Mouse (Mus musculus) kidney, postnatal 0 days (tissue): Measurements from ENCODE around the gene Frs2. TPM values are rescaled to one million over a fixed set of nuclear protein-coding genes. Genes with fewer than 3 reads are reported as not detected.
A peak's percentile ranks its signal among the peaks of the same experiment; 100 is the strongest.
"Not testable (repeated sequence)": the region's sequence is repeated elsewhere in the genome, so short reads cannot be mapped to it uniquely, and the experiment has no call there.

Source experiments
- ATAC-seq: fragments of 200-750 bp; cut with Nextera tagmentation; replicated peaks from 2 replicates; pipeline ENCODE4 v1.8.0; 2017; ENCODE audit warnings: low read depth, moderate number of reproducible peaks, moderate TSS enrichment, moderate library complexity; ENCODE audit not compliant: low FRiP score
- DNase-seq: peaks from one replicate; pipeline ENCODE4 v3.0.0-alpha.2; 2016; ENCODE audit warnings: low spot score
- H3K27ac ChIP-seq: fragments of 300-500 bp; sonication (generic); 2 replicates; pipeline ENCODE4 v1.5.1; 2014; ENCODE audit warnings: mild to moderate bottlenecking
- H3K27me3 ChIP-seq: fragments of 300-500 bp; sonication (generic); 2 replicates; pipeline ENCODE4 v1.6.1; 2014; ENCODE audit warnings: low read length, mixed read lengths; ENCODE audit not compliant: insufficient read depth
- H3K36me3 ChIP-seq: fragments of 300-500 bp; sonication (generic); 2 replicates; pipeline ENCODE4 v1.6.1; 2014; ENCODE audit warnings: low read length, mixed read lengths; ENCODE audit not compliant: insufficient read depth
- H3K4me1 ChIP-seq: fragments of 300-500 bp; sonication (generic); replicated peaks from 2 replicates; pipeline ENCODE4 v1.6.1; 2014; ENCODE audit warnings: antibody characterized with exemption, low read length, mixed read lengths; ENCODE audit not compliant: insufficient read depth
- H3K4me2 ChIP-seq: fragments of 300-500 bp; sonication (generic); 2 replicates; pipeline ENCODE4 v1.6.1; 2014; ENCODE audit warnings: mild to moderate bottlenecking, low read length, moderate library complexity, mixed read lengths
- H3K4me3 ChIP-seq: fragments of 300-500 bp; sonication (generic); replicated peaks from 2 replicates; pipeline ENCODE4 v1.5.1; 2014; ENCODE audit warnings: low read depth, low read length
- H3K9ac ChIP-seq: fragments of 300-500 bp; sonication (generic); 2 replicates; pipeline ENCODE4 v1.6.1; 2014; ENCODE audit warnings: low read depth, low read length
- H3K9me3 ChIP-seq: fragments of 300-500 bp; sonication (generic); replicated peaks from 2 replicates; pipeline ENCODE4 v1.6.1; 2016; ENCODE audit warnings: low read length, inconsistent platforms, mixed read lengths
- CTCF ChIP-seq: IDR thresholded peaks from 2 replicates; pipeline ENCODE4 v1.5.1; 2016; ENCODE audit warnings: antibody characterized with exemption, low read depth, mild to moderate bottlenecking, moderate library complexity
- WGBS: fragments of 180-500 bp; shearing (Covaris S2); extraction: QIAGEN DNeasy Blood & Tissue Kit; methylation state at CpG from one replicate; pipeline ENCODE4 v1.1.7; 2014; 5-methylcytosine and 5-hydroxymethylcytosine counted together
- polyA plus RNA-seq: library from polyadenylated mRNA; unstranded; fragments of >200 nt; fragmentation: Nextera tagmentation; extraction: Ambion mirVana; gene quantifications from 2 replicates; pipeline ENCODE4 v1.2.1, GENCODE M21; 2015

Frs2 gene
- polyA plus RNA-seq, 1 experiment from 2014 or later: 18.5 TPM

DNA sequence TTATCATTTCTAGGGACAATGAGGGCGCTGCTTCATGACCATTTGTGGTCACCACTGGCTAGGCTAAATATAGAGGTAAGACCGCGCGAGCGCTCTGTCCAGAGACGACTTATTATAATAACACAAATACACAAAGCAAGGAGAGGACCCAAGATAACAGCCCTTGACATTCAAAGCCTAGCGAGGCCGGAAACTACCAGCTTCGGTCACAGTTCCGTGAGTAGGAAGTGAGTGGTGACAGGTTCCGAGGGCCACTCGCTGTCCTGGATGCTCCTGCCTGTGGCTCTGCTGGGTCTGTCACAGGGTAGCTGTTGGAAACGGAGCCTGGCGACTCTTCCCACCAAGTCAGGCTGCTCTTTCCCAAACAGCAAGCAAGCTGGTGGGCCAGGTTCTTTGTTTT lies 106.0 kb downstream of the Frs2 start:
- H3K27me3 ChIP-seq: no peaks in the 10 kb centered on the region
- WGBS: 81% methylated on average over 14 of the region's 14 CpGs
- H3K36me3 ChIP-seq: no peaks in the 10 kb centered on the region
- H3K9me3 ChIP-seq: no peaks in the 10 kb centered on the region
- H3K9ac ChIP-seq: no peak overlapping the region
- no peak overlapping the region for H3K4me2 ChIP-seq
- H3K27ac ChIP-seq: no peak overlapping the region
- DNase-seq (no peak), ATAC-seq (no peak)
- TF ChIP-seq CTCF: no peak
- H3K4me1 ChIP-seq: peaks cover 9% of the 10 kb centered on the region; the same call in 1 of the 2 replicates
- no peak overlapping the region for H3K4me3 ChIP-seq

DNA sequence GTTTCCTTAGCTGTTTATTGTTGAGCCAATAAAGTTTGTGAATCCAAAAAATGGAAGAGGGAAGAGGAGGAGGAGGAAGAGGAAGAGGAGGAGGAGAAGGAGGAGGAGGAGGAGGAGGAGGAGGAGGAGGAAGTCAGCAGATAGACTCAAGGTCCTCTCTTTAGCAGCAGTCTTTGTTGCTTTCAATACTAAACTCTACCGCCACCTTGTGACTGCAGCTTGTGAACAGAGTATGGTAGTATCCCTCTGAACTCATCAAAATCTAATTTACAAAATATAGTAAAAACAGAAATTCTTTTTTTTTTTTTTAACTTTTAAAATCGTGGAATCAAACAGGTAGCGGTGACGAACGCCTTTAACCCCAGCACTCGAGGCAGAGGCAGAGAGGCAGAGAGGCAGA lies 108.0 kb downstream of the Frs2 start:
- 72% methylated on average over 6 of the region's 6 CpGs for WGBS
- DNase-seq: peak; percentile 41
- Histone ChIP-seq H3K27ac (no peak overlapping the region), H3K4me3 (no peak overlapping the region), H3K27me3 (no peaks in the 10 kb centered on the region), H3K4me2 (no peak overlapping the region), H3K4me1 (no peaks in the 10 kb centered on the region), H3K36me3 (no peaks in the 10 kb centered on the region), H3K9me3 (no peaks in the 10 kb centered on the region), H3K9ac (no peak overlapping the region)
- no peak for ATAC-seq
- peak; percentile 66 for TF ChIP-seq CTCF

DNA sequence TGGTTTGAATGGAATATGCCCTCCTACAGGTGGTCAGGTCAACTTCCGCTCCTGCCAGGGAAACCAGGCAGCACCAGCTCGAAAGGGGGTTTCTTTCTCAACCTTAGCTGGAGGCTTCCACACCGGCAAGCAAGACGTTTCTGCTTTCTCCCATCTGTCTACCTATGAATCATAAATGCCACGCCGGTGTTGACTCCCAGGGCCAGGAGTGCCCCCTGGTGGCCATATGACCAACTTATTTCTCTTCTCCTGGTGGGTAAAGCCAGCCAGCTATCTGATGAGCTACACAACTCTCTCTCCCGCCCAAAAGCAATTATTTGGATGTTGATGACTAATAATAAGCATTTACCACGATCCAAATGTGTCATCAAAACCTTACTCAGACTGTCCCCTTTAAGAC lies 114.5 kb downstream of the Frs2 start:
- Histone ChIP-seq H3K27me3 (no peaks in the 10 kb centered on the region), H3K36me3 (no peaks in the 10 kb centered on the region), H3K27ac (no peak overlapping the region), H3K9me3 (no peaks in the 10 kb centered on the region), H3K4me3 (no peak overlapping the region), H3K4me1 (no peaks in the 10 kb centered on the region), H3K9ac (no peak overlapping the region), H3K4me2 (no peak overlapping the region)
- TF ChIP-seq CTCF: peak; percentile 86
- 18% methylated on average over 8 of the region's 8 CpGs for WGBS
- peak; percentile 83 for DNase-seq
- ATAC-seq: 0 out of 2 replicates have a peak, but pooled peaks have one; percentile 36

DNA sequence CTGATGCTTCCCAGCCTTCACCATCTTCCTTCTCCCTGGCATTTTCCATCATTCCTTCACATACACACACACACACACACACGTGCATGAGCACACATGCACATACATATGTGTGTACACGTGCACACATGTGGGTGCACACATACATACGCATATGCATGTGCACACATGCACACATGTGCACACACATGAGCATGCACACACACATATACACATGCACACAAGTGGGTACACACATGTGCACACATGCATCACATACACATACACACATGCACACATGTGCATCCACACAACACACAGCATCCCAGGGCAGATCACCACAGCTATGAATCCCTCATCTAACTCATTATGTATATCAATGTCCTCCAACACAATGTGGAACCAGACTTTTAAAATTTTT lies 117.2 kb downstream of the Frs2 start:
- Histone ChIP-seq H3K27ac (no peak overlapping the region), H3K27me3 (no peaks in the 10 kb centered on the region), H3K4me2 (no peak overlapping the region), H3K4me3 (no peak overlapping the region), H3K9me3 (no peaks in the 10 kb centered on the region), H3K4me1 (no peaks in the 10 kb centered on the region), H3K9ac (no peak overlapping the region), H3K36me3 (no peaks in the 10 kb centered on the region)
- WGBS: 90% methylated on average over 3 of the region's 3 CpGs
- DNase-seq (no peak), ATAC-seq (no peak)
- no peak for TF ChIP-seq CTCF

GRCm38 (mm10) chr10:117026176-117026575 lies 122.2 kb downstream of the Frs2 start:
- H3K9ac ChIP-seq: no peak overlapping the region
- H3K36me3 ChIP-seq: no peaks in the 10 kb centered on the region
- no peak for DNase-seq
- 77% methylated on average over 8 of the region's 8 CpGs for WGBS
- H3K4me2 ChIP-seq: no peak overlapping the region
- TF ChIP-seq CTCF: no peak
- peaks cover 14% of the 10 kb centered on the region; the same call in 1 of the 2 replicates for H3K27me3 ChIP-seq
- ATAC-seq: no peak
- no peak overlapping the region for H3K27ac ChIP-seq
- H3K9me3 ChIP-seq: no peaks in the 10 kb centered on the region
- H3K4me1 ChIP-seq: 0 out of 2 replicates have a peak, but pooled peaks cover under 1% of the 10 kb centered on the region
- no peak overlapping the region for H3K4me3 ChIP-seq

- not testable (repeated sequence) for H3K4me1 ChIP-seq, H3K36me3 ChIP-seq, H3K4me2 ChIP-seq, ATAC-seq, H3K9me3 ChIP-seq, DNase-seq, H3K4me3 ChIP-seq, H3K27ac ChIP-seq, H3K9ac ChIP-seq
- peaks cover 14% of the 10 kb centered on the region; the same call in 1 of the 2 replicates for H3K27me3 ChIP-seq
Measured at GRCm38 (mm10) chr10:117025776-117026175, 122.6 kb downstream of the Frs2 start.

GRCm38 (mm10) chr10:117023693-117024092 lies 124.6 kb downstream of the Frs2 start:
- 0 out of 2 replicates have a peak overlapping the region, but pooled peaks have one; percentile 7 for H3K4me3 ChIP-seq
- 0 out of 2 replicates have a peak, but pooled peaks have one; percentile 8 for ATAC-seq
- peaks cover 14% of the 10 kb centered on the region; the same call in 1 of the 2 replicates for H3K27me3 ChIP-seq
- H3K36me3 ChIP-seq: no peaks in the 10 kb centered on the region
- WGBS: 27% methylated on average over 16 of the region's 16 CpGs
- no peak overlapping the region for H3K27ac ChIP-seq
- H3K4me2 ChIP-seq: peak overlapping the region; percentile 41; the same call in 1 of the 2 replicates
- peak; percentile 29 for DNase-seq
- peak overlapping the region; percentile 37; the same call in 1 of the 2 replicates for H3K9ac ChIP-seq
- H3K9me3 ChIP-seq: no peaks in the 10 kb centered on the region
- no peak for TF ChIP-seq CTCF
- H3K4me1 ChIP-seq: 0 out of 2 replicates have a peak, but pooled peaks cover 4% of the 10 kb centered on the region
